Mouse (Mus musculus) lung, postnatal 36 days (tissue): Measurements from ENCODE around the gene Gm8020.
"Not testable (repeated sequence)": the region's sequence is repeated elsewhere in the genome, so short reads cannot be mapped to it uniquely, and the experiment has no call there.

Experiments
- DNase-seq: peaks from one replicate; pipeline ENCODE4 v3.0.0; 2022; ENCODE audit warnings: mixed read lengths

Gm8020 gene

GRCm38 (mm10) chr14:42502249-42502648 lies at the start of gene Gm8020:
TSS of gene Gm8020 (minus strand) at chr14:42502349.
- DNase-seq = not testable (repeated sequence)

- not testable (repeated sequence) for DNase-seq
Measured at GRCm38 (mm10) chr14:42543170-42543701, 41.1 kb upstream of the Gm8020 start.

- not testable (repeated sequence) for DNase-seq
Measured at GRCm38 (mm10) chr14:42542316-42543169, 40.4 kb upstream of the Gm8020 start.

DNA sequence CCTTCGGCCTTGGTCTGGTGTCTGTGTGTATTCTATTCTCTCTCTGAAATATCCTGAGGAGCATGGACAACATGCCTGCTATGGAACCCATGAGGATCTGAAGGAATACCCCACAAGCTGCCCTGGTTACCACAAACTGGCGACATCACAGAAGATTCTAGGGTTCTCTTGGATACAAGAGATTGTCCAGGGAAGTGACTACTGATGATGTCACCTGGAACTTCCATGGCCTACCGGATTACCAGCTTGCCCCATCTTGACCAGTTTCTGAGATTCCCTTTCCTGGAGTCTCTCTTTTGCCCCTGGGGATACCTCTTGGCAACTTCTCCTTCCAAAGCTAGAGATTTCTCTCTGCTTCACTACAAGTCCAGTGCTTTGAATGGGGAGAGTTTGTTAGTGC lies 22.0 kb upstream of the Gm8020 start, which contains the start of gene Gm8024:
TSS of gene Gm8024 (minus strand) at position 101 of the 400 bp plus-strand sequence.
- not testable (repeated sequence) for DNase-seq

DNA sequence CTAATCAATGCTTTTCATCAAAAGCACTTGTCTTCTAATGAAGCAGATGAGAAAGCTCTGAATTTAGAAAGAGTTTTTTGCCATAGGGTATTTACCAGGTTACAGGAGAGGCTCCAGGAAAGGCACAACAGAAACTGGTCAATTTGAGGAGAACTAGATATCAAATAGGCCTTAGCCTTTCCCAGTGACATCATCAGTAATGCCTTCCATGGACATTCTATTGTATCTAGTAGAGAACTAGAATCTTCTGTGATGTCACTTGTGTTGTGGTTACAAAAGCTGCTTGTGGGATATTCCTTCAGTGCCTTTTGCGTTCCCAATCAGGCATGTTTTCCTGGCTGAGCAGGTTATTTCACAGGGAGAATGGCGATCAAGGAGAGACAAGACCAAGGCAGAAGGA lies 38.6 kb downstream of the Gm8020 start, which contains the start of gene Gm8011:
TSS of gene Gm8011 (plus strand) at position 301 of the 400 bp plus-strand sequence.
- DNase-seq = not testable (repeated sequence)
